Mouse (Mus musculus) NIH3T3 (cell line): ENCODE measurements around the gene Kansl3.

Experiments used
- DNase-seq: peaks from one replicate; pipeline ENCODE4 v3.0.0-alpha.2; 2012; ENCODE audit warnings: low read depth

The Kansl3 gene

GRCm38 (mm10) chr1:36368969-36369645 lies at the start of gene Kansl3:
Kansl3 (minus strand) TSS chr1:36369181.
- DNase-seq = peak; percentile 95

GRCm38 (mm10) chr1:36404531-36404930 lies 35.5 kb upstream of the Kansl3 start:
- no peak for DNase-seq

- DNase-seq = no peak
These were observed 32.5 kb upstream of the Kansl3 start for GRCm38 (mm10) chr1:36401509-36401908.

- DNase-seq = no peak
These were observed 28.1 kb upstream of the Kansl3 start for GRCm38 (mm10) chr1:36397041-36397440.

GRCm38 (mm10) chr1:36379582-36379981 lies 10.6 kb upstream of the Kansl3 start:
- DNase-seq = no peak

- DNase-seq = no peak
These were observed 9.9 kb upstream of the Kansl3 start for GRCm38 (mm10) chr1:36378880-36379279.

- peak; percentile 50 for DNase-seq
These were observed 3.2 kb upstream of the Kansl3 start, which contains the start of gene Fer1l5 for GRCm38 (mm10) chr1:36371934-36372845. Fer1l5 (plus strand) TSS chr1:36372291.

GRCm38 (mm10) chr1:36370918-36371317 lies 1.9 kb upstream of the Kansl3 start:
- DNase-seq = peak; percentile 47

- peak; percentile 74 for DNase-seq
These were observed 641 bp downstream of the Kansl3 start for GRCm38 (mm10) chr1:36368112-36368968.

GRCm38 (mm10) chr1:36367698-36368097 lies 1.3 kb downstream of the Kansl3 start:
- no peak for DNase-seq

GRCm38 (mm10) chr1:36356955-36357695 lies 11.9 kb downstream of the Kansl3 start:
- DNase-seq = no peak

- DNase-seq = no peak
These were observed 16.6 kb downstream of the Kansl3 start for GRCm38 (mm10) chr1:36352351-36352750.

GRCm38 (mm10) chr1:36342547-36342946 lies 26.4 kb downstream of the Kansl3 start:
- DNase-seq = no peak

- no peak for DNase-seq
These were observed 35.8 kb downstream of the Kansl3 start for GRCm38 (mm10) chr1:36332955-36333887.

GRCm38 (mm10) chr1:36331743-36332142 lies 37.2 kb downstream of the Kansl3 start:
- DNase-seq = no peak

- no peak for DNase-seq
These were observed 42.2 kb downstream of the Kansl3 start for GRCm38 (mm10) chr1:36326815-36327214.

- peak; percentile 80 for DNase-seq
These were observed 43.1 kb downstream of the Kansl3 start for GRCm38 (mm10) chr1:36325900-36326321.

GRCm38 (mm10) chr1:36323746-36324448 lies 45.1 kb downstream of the Kansl3 start:
- DNase-seq = peak; percentile 79

- no peak for DNase-seq
These were observed 45.9 kb downstream of the Kansl3 start for GRCm38 (mm10) chr1:36323076-36323475.
